10 mouse cellular contexts compared by ENCODE assay signal in genomic region chr13:57246238-57246963, GRCm38 (mm10).
DNase-seq lines count a peak whose midpoint lies in the region; ATAC-seq and TF ChIP-seq lines count a peak whose summit lies in the region.
"Had no signal": no experiment of that assay in that cellular context is flagged by ENCODE, and none has a peak within 500 bp of the region (broad histone marks: within the 10 kb centered on the region; RNA-seq: fewer than 3 reads in every experiment).

No protein-coding gene starts in this region.

- no peaks in the 10 kb centered on the region for H3K36me3 ChIP-seq in ES-E14 (ENCODE audit: control insufficient read depth, insufficient read depth, low read length, poor library complexity, severe bottlenecking)
- no peaks in the 10 kb centered on the region for H3K36me3 ChIP-seq in kidney, embryonic 15.5 days
- H3K36me3 ChIP-seq in liver, postnatal 0 days (replicated peaks; ENCODE audit: insufficient read depth, low read length): no peaks in the 10 kb centered on the region
- H3K36me3 ChIP-seq: lung, embryonic 15.5 days had no signal

- in situ Hi-C loops in ES-E14 (cut with MboI; ENCODE audit: low sequenced_read_pairs in 2 of 2, unreplicated experiment in 2 of 2): no loop called here

- TF ChIP-seq CTCF in liver, postnatal 0 days (IDR thresholded peaks at IDR 0.05; ENCODE audit: low read depth): no peak

- DNase-seq in gastrocnemius, postnatal 14 days: peak; percentile 15
- no peak for DNase-seq in gastrocnemius, postnatal 25 days
- no peak for DNase-seq in ES-E14 (ENCODE audit: low read depth, low spot score)
- peak; percentile 28 to 37 for DNase-seq in adrenal gland, postnatal 36 days
- no peak for DNase-seq in natural killer cell, adult 2 months (ENCODE audit: low spot score in 2 of 2)
- DNase-seq in liver, postnatal 0 days: no peak
- DNase-seq: thymus, postnatal 4 days had no signal

- intact Hi-C loops in gastrocnemius, postnatal 14 days (cut with DNase I; ENCODE audit: low total_unique reads): no loop called here

- WGBS in kidney, embryonic 15.5 days: 51% methylated on average over 18 of the region's 18 CpGs
- 57% methylated on average over 18 of the region's 18 CpGs for WGBS in liver, postnatal 0 days (ENCODE audit: insufficient replicate concordance)

- ATAC-seq in kidney, embryonic 15.5 days (replicated peaks; ENCODE audit: low FRiP score): peak; percentile 82
- ATAC-seq in liver, postnatal 0 days: no peak
- ATAC-seq: forebrain, embryonic 13.5 days had no signal

- H3K27me3 ChIP-seq in kidney, embryonic 15.5 days: no peaks in the 10 kb centered on the region
- H3K27me3 ChIP-seq in liver, postnatal 0 days (ENCODE audit: insufficient read depth, low read length): no peaks in the 10 kb centered on the region
- H3K27me3 ChIP-seq: forebrain, embryonic 13.5 days; lung, embryonic 15.5 days had no signal

- H3K9ac ChIP-seq in ES-E14 (ENCODE audit: insufficient read depth, low read depth, low read length, poor library complexity, severe bottlenecking): no peak overlapping the region
- H3K9ac ChIP-seq in kidney, embryonic 15.5 days: no peak overlapping the region
- H3K9ac ChIP-seq in liver, postnatal 0 days (replicated peaks): no peak overlapping the region
- H3K9ac ChIP-seq: forebrain, embryonic 13.5 days; lung, embryonic 15.5 days had no signal

- H3K4me1 ChIP-seq in ES-E14 (ENCODE audit: control insufficient read depth in 2 of 2, insufficient read depth in 2 of 2, low read length in 2 of 2, poor library complexity in 1 of 2): no peaks in the 10 kb centered on the region
- H3K4me1 ChIP-seq in kidney, embryonic 15.5 days: peaks cover 13% of the 10 kb centered on the region
- no peaks in the 10 kb centered on the region for H3K4me1 ChIP-seq in liver, postnatal 0 days (ENCODE audit: insufficient read depth)
- H3K4me1 ChIP-seq: forebrain, embryonic 13.5 days; lung, embryonic 15.5 days had no signal

- no peak overlapping the region for H3K4me3 ChIP-seq in ES-E14 (ENCODE audit: insufficient read depth in 1 of 2, low read depth in 1 of 2, low read length in 2 of 2, poor library complexity in 1 of 2, severe bottlenecking in 1 of 2)
- H3K4me3 ChIP-seq in kidney, embryonic 15.5 days (replicated peaks): 0 out of 2 replicates have a peak overlapping the region, but pooled peaks have one; percentile 1
- no peak overlapping the region for H3K4me3 ChIP-seq in liver, postnatal 0 days (ENCODE audit: low read depth, low read length)
- H3K4me3 ChIP-seq: forebrain, embryonic 13.5 days; lung, embryonic 15.5 days had no signal

- H3K9me3 ChIP-seq in ES-E14 (ENCODE audit: control insufficient read depth, insufficient read depth, low read depth, low read length): no peaks in the 10 kb centered on the region
- no peaks in the 10 kb centered on the region for H3K9me3 ChIP-seq in kidney, embryonic 15.5 days (replicated peaks)
- no peaks in the 10 kb centered on the region for H3K9me3 ChIP-seq in liver, postnatal 0 days (ENCODE audit: low read length)
- H3K9me3 ChIP-seq: forebrain, embryonic 13.5 days; lung, embryonic 15.5 days had no signal

- peak overlapping the region; percentile 28 for H3K4me2 ChIP-seq in kidney, embryonic 15.5 days
- H3K4me2 ChIP-seq in liver, postnatal 0 days (ENCODE audit: low read depth, low read length): no peak overlapping the region
- H3K4me2 ChIP-seq: forebrain, embryonic 13.5 days; lung, embryonic 15.5 days had no signal

- H3K27ac ChIP-seq in ES-E14 (ENCODE audit: insufficient read depth, low read depth, low read length, poor library complexity, severe bottlenecking): 0 out of 2 replicates have a peak overlapping the region, but pooled peaks have one; percentile 10
- H3K27ac ChIP-seq in kidney, embryonic 15.5 days: 0 out of 2 replicates have a peak overlapping the region, but pooled peaks have one; percentile 27
- no peak overlapping the region for H3K27ac ChIP-seq in liver, postnatal 0 days (ENCODE audit: low read depth)
- H3K27ac ChIP-seq: forebrain, embryonic 13.5 days; lung, embryonic 15.5 days had no signal

- no peak for TF ChIP-seq EP300 in liver, postnatal 0 days (IDR thresholded peaks at IDR 0.05; ENCODE audit: low read depth)

TF ChIP-seq in ES-E14, 5 proteins besides CTCF, POLR2A, EP300 and RAD21:
- no peak for TF ChIP-seq ZC3H11A (IDR thresholded peaks at IDR 0.05; ENCODE audit: borderline replicate concordance, low read depth, low read length)
- TF ChIP-seq HCFC1 (IDR thresholded peaks at IDR 0.05; ENCODE audit: borderline replicate concordance, insufficient read depth, low read length): no peak
- no peak for TF ChIP-seq MAFK (IDR thresholded peaks at IDR 0.05; ENCODE audit: insufficient read depth, low read depth, low read length)
- TF ChIP-seq CHD2 (IDR thresholded peaks at IDR 0.05; ENCODE audit: low read depth, low read length): no peak
- TF ChIP-seq ZNF384 (IDR thresholded peaks at IDR 0.05; ENCODE audit: low read depth, low read length): no peak

Comparison
In these comparisons a context has a peak if more than half of its experiments do, and no peak if none do; other contexts are left out.
1. DNase-seq: peak in gastrocnemius, postnatal 14 days (single experiment) and adrenal gland, postnatal 36 days (2 of 2); none in gastrocnemius, postnatal 25 days (single experiment), ES-E14 (single experiment), natural killer cell, adult 2 months (0 of 2) and liver, postnatal 0 days (single experiment).